8 mouse cellular contexts compared by ENCODE assay signal in genomic region chr8:46470792-46471781, GRCm38 (mm10). TPM values are rescaled to one million over a fixed set of nuclear protein-coding genes. Genes with fewer than 3 reads are reported as not detected.
DNase-seq lines count a peak whose midpoint lies in the region; ATAC-seq and TF ChIP-seq lines count a peak whose summit lies in the region.

Acsl1 (plus strand) TSS chr8:46471037.

- peak; percentile 98 for TF ChIP-seq POLR2A in liver, adult 2 months (IDR thresholded peaks at IDR 0.05; ENCODE audit: extremely low read depth, insufficient read depth, low read length)
- TF ChIP-seq POLR2A in myocyte (IDR thresholded peaks at IDR 0.05; ENCODE audit: insufficient read length, low read depth), result peak; percentile 87

- H3K9ac ChIP-seq in heart, embryonic 11.5 days (ENCODE audit: low read depth, low read length), result peak within 1 kb of the TSS; percentile 92
- H3K9ac ChIP-seq in kidney, embryonic 16.5 days (replicated peaks; ENCODE audit: low read length), result peak within 1 kb of the TSS; percentile 70
- peak within 1 kb of the TSS; percentile 95 for H3K9ac ChIP-seq in liver, adult 2 months (ENCODE audit: low read depth, low read length)
- peak within 1 kb of the TSS; percentile 77 for H3K9ac ChIP-seq in stomach, embryonic 15.5 days

- peak within 1 kb of the TSS; percentile 86 for H3K27ac ChIP-seq in heart, embryonic 11.5 days (ENCODE audit: low read depth, low read length)
- H3K27ac ChIP-seq in kidney, embryonic 16.5 days (ENCODE audit: low read length), result peak within 1 kb of the TSS; percentile 72
- peak within 1 kb of the TSS; percentile 83 for H3K27ac ChIP-seq in liver, adult 2 months (replicated peaks; ENCODE audit: insufficient read depth, low read depth, low read length)
- peak within 1 kb of the TSS; percentile 89 for H3K27ac ChIP-seq in stomach, embryonic 15.5 days

- H3K27me3 ChIP-seq in C2C12 (ENCODE audit: control insufficient read depth, insufficient read depth, insufficient read length) (no peaks in the 10 kb centered on the region), myocyte (ENCODE audit: control insufficient read depth, insufficient read depth, insufficient read length) (no peaks in the 10 kb centered on the region)
- H3K27me3 ChIP-seq in heart, embryonic 11.5 days (ENCODE audit: control insufficient read depth, insufficient read depth, low read length), result no peaks in the 10 kb centered on the region
- no peaks in the 10 kb centered on the region for H3K27me3 ChIP-seq in kidney, embryonic 16.5 days (ENCODE audit: insufficient read depth, low read length)
- H3K27me3 ChIP-seq in liver, adult 2 months (ENCODE audit: control insufficient read depth, insufficient read depth, low read length), result no peaks in the 10 kb centered on the region
- H3K27me3 ChIP-seq in stomach, embryonic 15.5 days (replicated peaks), result no peaks in the 10 kb centered on the region

- no peaks in the 10 kb centered on the region for H3K79me3 ChIP-seq in C2C12 (ENCODE audit: low read depth)

- no peaks in the 10 kb centered on the region for H3K79me2 ChIP-seq in C2C12 (ENCODE audit: control insufficient read depth, insufficient read depth)
- H3K79me2 ChIP-seq in liver, adult 2 months (ENCODE audit: control insufficient read depth, insufficient read depth, low read length), result peaks cover 29% of the 10 kb centered on the region
- H3K79me2 ChIP-seq in myocyte (ENCODE audit: control insufficient read depth, insufficient read depth), result no peaks in the 10 kb centered on the region

- H3K4me3 ChIP-seq in C2C12 (ENCODE audit: insufficient read depth, poor library complexity, severe bottlenecking) (peak within 1 kb of the TSS; percentile 44), myocyte (peak within 1 kb of the TSS; percentile 33)
- peak within 1 kb of the TSS; percentile 90 for H3K4me3 ChIP-seq in heart, embryonic 11.5 days (ENCODE audit: low read depth, low read length)
- H3K4me3 ChIP-seq in kidney, embryonic 16.5 days (ENCODE audit: low read length), result peak within 1 kb of the TSS; percentile 83
- peak within 1 kb of the TSS; percentile 87 for H3K4me3 ChIP-seq in liver, adult 2 months (ENCODE audit: insufficient read depth, low read depth, low read length)
- H3K4me3 ChIP-seq in stomach, embryonic 15.5 days (replicated peaks), result peak within 1 kb of the TSS; percentile 82

- ATAC-seq in erythroblast, adult 5-6 weeks (replicated peaks; ENCODE audit: low FRiP score, poor library complexity, severe bottlenecking), result peak; percentile 82
- peak; percentile 99 for ATAC-seq in heart, embryonic 11.5 days (replicated peaks; ENCODE audit: insufficient number of reproducible peaks, low FRiP score, low TSS enrichment)
- peak; percentile 96 for ATAC-seq in kidney, embryonic 16.5 days (ENCODE audit: low FRiP score, low TSS enrichment)
- ATAC-seq in stomach, embryonic 15.5 days (ENCODE audit: insufficient read depth, low FRiP score, low read depth), result peak; percentile 96

- H3K36me3 ChIP-seq in C2C12 (ENCODE audit: control insufficient read depth, insufficient read depth) (no peaks in the 10 kb centered on the region), myocyte (ENCODE audit: control insufficient read depth, insufficient read depth) (no peaks in the 10 kb centered on the region)
- no peaks in the 10 kb centered on the region for H3K36me3 ChIP-seq in heart, embryonic 11.5 days (ENCODE audit: control insufficient read depth, insufficient read depth, low read length)
- no peaks in the 10 kb centered on the region for H3K36me3 ChIP-seq in kidney, embryonic 16.5 days (ENCODE audit: insufficient read depth, low read length)
- peaks cover 34% of the 10 kb centered on the region for H3K36me3 ChIP-seq in liver, adult 2 months (ENCODE audit: control insufficient read depth, insufficient read depth, low read length)
- H3K36me3 ChIP-seq in stomach, embryonic 15.5 days, result no peaks in the 10 kb centered on the region

- H3K4me1 ChIP-seq in heart, embryonic 11.5 days (ENCODE audit: control insufficient read depth, insufficient read depth, low read length), result peaks cover 6% of the 10 kb centered on the region; the same call in 1 of the 2 replicates
- H3K4me1 ChIP-seq in kidney, embryonic 16.5 days (ENCODE audit: insufficient read depth, low read length), result peaks cover 5% of the 10 kb centered on the region
- peaks cover 5% of the 10 kb centered on the region; the same call in 1 of the 2 replicates for H3K4me1 ChIP-seq in liver, adult 2 months (ENCODE audit: control insufficient read depth, insufficient read depth, low read length)
- 0 out of 2 replicates have a peak, but pooled peaks cover 2% of the 10 kb centered on the region for H3K4me1 ChIP-seq in stomach, embryonic 15.5 days

- peak within 1 kb of the TSS; percentile 82 for H3K4me2 ChIP-seq in heart, embryonic 11.5 days
- peak within 1 kb of the TSS; percentile 92 for H3K4me2 ChIP-seq in kidney, embryonic 16.5 days (replicated peaks; ENCODE audit: low read depth, low read length)
- peak within 1 kb of the TSS; percentile 71 for H3K4me2 ChIP-seq in myocyte (ENCODE audit: low read depth)
- peak within 1 kb of the TSS; percentile 90 for H3K4me2 ChIP-seq in stomach, embryonic 15.5 days

- no peak for TF ChIP-seq CTCF in C2C12 (IDR thresholded peaks at IDR 0.05; ENCODE audit: control insufficient read depth, insufficient read depth, insufficient read length)
- no peak for TF ChIP-seq CTCF in liver, adult 2 months (IDR thresholded peaks at IDR 0.05; ENCODE audit: low read depth, low read length)

- DNase-seq in brain, adult 2 months (ENCODE audit: low read depth, low spot score), result peak; percentile 99
- DNase-seq in liver, adult 2 months (ENCODE audit: extremely low read depth, low read depth, low spot score), result no peak

- no peaks in the 10 kb centered on the region for H3K9me3 ChIP-seq in heart, embryonic 11.5 days (replicated peaks; ENCODE audit: control insufficient read depth, low read length)
- no peaks in the 10 kb centered on the region for H3K9me3 ChIP-seq in kidney, embryonic 16.5 days (ENCODE audit: low read length)
- no peaks in the 10 kb centered on the region for H3K9me3 ChIP-seq in stomach, embryonic 15.5 days

- H3ac ChIP-seq in C2C12 (ENCODE audit: control insufficient read depth, insufficient read length, low read depth) (peak within 1 kb of the TSS; percentile 76), myocyte (ENCODE audit: control insufficient read depth, insufficient read length) (peak within 1 kb of the TSS; percentile 35)

- WGBS in heart, embryonic 11.5 days (ENCODE audit: insufficient replicate concordance), result under 1% methylated on average over 100 of the region's 106 CpGs
- under 1% methylated on average over 73 of the region's 106 CpGs for WGBS in kidney, embryonic 16.5 days
- WGBS in liver, adult 2 months, result under 1% methylated on average over 89 of the region's 106 CpGs
- WGBS in stomach, embryonic 15.5 days, result under 1% methylated on average over 95 of the region's 106 CpGs

TF ChIP-seq in C2C12, 6 proteins besides CTCF, POLR2A, EP300 and RAD21:
- TF ChIP-seq MAX (IDR thresholded peaks at IDR 0.05) (peak; percentile 7), MYOD1 (IDR thresholded peaks at IDR 0.05; ENCODE audit: control insufficient read depth, insufficient read length, low read depth) (peak; percentile 3), MYOG (IDR thresholded peaks at IDR 0.05; ENCODE audit: control insufficient read depth, extremely low read depth, insufficient read length) (no peak), CEBPB (IDR thresholded peaks at IDR 0.05; ENCODE audit: low read depth) (no peak), FOSL1 (IDR thresholded peaks at IDR 0.05; ENCODE audit: insufficient read depth, low read length, poor library complexity, severe bottlenecking) (no peak)

TF ChIP-seq in myocyte, 11 proteins besides CTCF, POLR2A, EP300 and RAD21:
- TF ChIP-seq SRF (IDR thresholded peaks at IDR 0.05; ENCODE audit: control insufficient read depth, insufficient read length, low read depth), result peak; percentile 55
- TF ChIP-seq TCF3 (IDR thresholded peaks at IDR 0.05; ENCODE audit: insufficient read length, low read depth), result peak; percentile 68
- TF ChIP-seq MYOD1 (IDR thresholded peaks at IDR 0.05; ENCODE audit: control insufficient read depth in 1 of 3, insufficient read length in 2 of 3, low read depth in 2 of 3), result peak in 2 of 3 experiments; percentile 82 to 95
- no peak for TF ChIP-seq TCF12 (IDR thresholded peaks at IDR 0.05; ENCODE audit: insufficient read depth, poor library complexity, severe bottlenecking)
- peak; percentile 50 to 91 (median 90) for TF ChIP-seq MYOG (IDR thresholded peaks at IDR 0.05; ENCODE audit: control insufficient read depth in 1 of 3, insufficient read depth in 1 of 3, insufficient read length in 2 of 3, low read depth in 2 of 3)
- TF ChIP-seq POLR2AphosphoS2 (IDR thresholded peaks at IDR 0.05; ENCODE audit: insufficient read length, low read depth), result peak; percentile 78

RNA-seq across cellular contexts. Expression of gene Acsl1, which starts in this region (rescaled TPM):
- 1.6 TPM for polyA plus RNA-seq in C2C12 (2012; fragmentation: generic; extraction: Trizol)
- total RNA-seq in erythroblast, adult 5-6 weeks (2015; ENCODE audit: low replicate concordance), result 393 and 430 TPM in 2 replicates
- total RNA-seq in erythroblast, adult 5-6 weeks (2017; ENCODE audit: low replicate concordance), result 573 and 623 TPM in 2 replicates
- polyA plus RNA-seq in heart, embryonic 11.5 days (2014; fragmentation: Nextera tagmentation; extraction: Ambion mirVana), result 16.4 and 20.3 TPM in 2 replicates
- 20.6 and 21.3 TPM in 2 replicates for polyA plus RNA-seq in kidney, embryonic 16.5 days (2015; fragmentation: Nextera tagmentation; extraction: Ambion mirVana)
- 447 and 506 TPM in 2 replicates for total RNA-seq in liver, adult 2 months (2014; rRNA removed)
- polyA plus RNA-seq in liver, adult 2 months (2012; rRNA removed), result 322 and 338 TPM in 2 replicates
- polyA plus RNA-seq in myocyte (2012; fragmentation: generic; extraction: Trizol), result 12.7 TPM
- polyA plus RNA-seq in stomach, embryonic 15.5 days (2015; fragmentation: Nextera tagmentation; extraction: Ambion mirVana), result 24.1 and 25.7 TPM in 2 replicates

Comparison
In these comparisons a context has a peak if more than half of its experiments do, and no peak if none do; other contexts are left out.
1. RNA of gene Acsl1 (polyA plus RNA-seq): 322 to 338 TPM in liver, adult 2 months; 24.1 to 25.7 TPM in stomach, embryonic 15.5 days, 20.6 to 21.3 TPM in kidney, embryonic 16.5 days, 16.4 to 20.3 TPM in heart, embryonic 11.5 days, 12.7 TPM in myocyte (single experiment) and 1.6 TPM in C2C12 (single experiment); every median in the first group is over 10 times any median in the second.
2. H3K4me3 ChIP-seq: peak in every context shown above with its lines; median percentile 90 in heart, embryonic 11.5 days; 87 in liver, adult 2 months; 83 in kidney, embryonic 16.5 days; 82 in stomach, embryonic 15.5 days; 44 in C2C12; 33 in myocyte.
3. Peak in every context shown above with its lines, with median percentiles within 50 percentile points of each other: ATAC-seq, H3K27ac ChIP-seq, H3K4me2 ChIP-seq and H3K9ac ChIP-seq.